Comparison of ENCODE assay signal across 24 mouse cellular contexts in the genomic region with DNA sequence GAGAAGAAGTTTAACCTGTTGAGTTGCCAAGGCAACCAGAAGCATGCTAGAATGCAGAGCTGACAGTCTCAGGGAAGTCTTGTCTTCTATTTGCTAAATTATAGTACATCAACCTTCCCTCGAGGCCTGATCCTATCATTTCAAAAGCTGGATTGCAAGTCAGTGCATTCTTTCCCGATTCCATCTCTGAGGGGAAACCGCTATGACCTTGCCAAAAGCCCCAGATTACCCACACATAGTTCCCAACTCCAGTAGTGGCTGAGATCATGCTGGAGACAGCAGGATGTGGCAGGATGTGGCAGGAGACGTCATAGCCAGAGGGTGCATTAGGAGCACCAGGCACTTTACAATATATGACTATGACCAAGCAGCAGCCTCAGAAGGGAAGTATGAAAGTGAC.
"Had no signal": no experiment of that assay in that cellular context is flagged by ENCODE, and none has a peak within 500 bp of the region (broad histone marks: within the 10 kb centered on the region; RNA-seq: fewer than 3 reads in every experiment).

No protein-coding gene starts in this region.

- H3K4me2 ChIP-seq: heart, embryonic 12.5 days; hindbrain, embryonic 12.5 days; hindbrain, embryonic 15.5 days; kidney, embryonic 15.5 days; limb, embryonic 13.5 days; limb, embryonic 15.5 days; liver, embryonic 11.5 days had no signal

- H3K9me3 ChIP-seq: heart, embryonic 12.5 days; hindbrain, embryonic 12.5 days; hindbrain, embryonic 15.5 days; kidney, embryonic 15.5 days; limb, embryonic 13.5 days; limb, embryonic 15.5 days had no signal

- DNase-seq: gastrocnemius, postnatal 14 days; heart, adult 18-20 months; heart, postnatal 10 days; heart, postnatal 4 days; kidney, adult 11 months; kidney, adult 2 months; kidney, adult 9 months; kidney, postnatal 14 days; kidney, postnatal 36 days; layer of hippocampus, adult 9-11 months; layer of hippocampus, postnatal 36 days; left cerebral cortex, postnatal 4 days had no signal

- H3K9ac ChIP-seq: heart, embryonic 12.5 days; hindbrain, embryonic 12.5 days; hindbrain, embryonic 15.5 days; kidney, embryonic 15.5 days; limb, embryonic 13.5 days; limb, embryonic 15.5 days had no signal

- H3K36me3 ChIP-seq: heart, embryonic 10.5 days; heart, embryonic 12.5 days; hindbrain, embryonic 10.5 days; hindbrain, embryonic 12.5 days; hindbrain, embryonic 15.5 days; kidney, embryonic 15.5 days; limb, embryonic 13.5 days; limb, embryonic 15.5 days had no signal

- H3K27me3 ChIP-seq: heart, embryonic 12.5 days; hindbrain, embryonic 12.5 days; hindbrain, embryonic 15.5 days; kidney, embryonic 15.5 days had no signal

- ATAC-seq: hindbrain, postnatal 0 days; intestine, embryonic 16.5 days had no signal

- H3K27ac ChIP-seq: heart, embryonic 10.5 days; hindbrain, embryonic 10.5 days; hindbrain, embryonic 12.5 days; hindbrain, embryonic 15.5 days; hindbrain, postnatal 0 days; kidney, embryonic 15.5 days; kidney, postnatal 0 days; limb, embryonic 13.5 days; limb, embryonic 15.5 days had no signal

- H3K4me3 ChIP-seq: heart, embryonic 10.5 days; heart, embryonic 12.5 days; hindbrain, embryonic 10.5 days; hindbrain, embryonic 12.5 days; hindbrain, embryonic 15.5 days; kidney, embryonic 15.5 days; limb, embryonic 13.5 days; limb, embryonic 15.5 days had no signal
